Mouse (Mus musculus) G1E (cell line): ENCODE results near the gene Fyb. TPM values are rescaled to one million over a fixed set of nuclear protein-coding genes. Genes with fewer than 3 reads are reported as not detected.

Experiments used
- ATAC-seq: 2 replicates; pipeline ENCODE4 v1.8.0; 2016; ENCODE audit warnings: mild to moderate bottlenecking; ENCODE audit not compliant: insufficient number of reproducible peaks, poor library complexity, low FRiP score, severe bottlenecking; ENCODE audit errors: extremely low read depth
- DNase-seq: peaks from one replicate; pipeline ENCODE4 v3.0.0; 2012; ENCODE audit warnings: low spot score
- H3K27me3 ChIP-seq: 2 replicates; pipeline ENCODE4 v1.6.1; 2012; ENCODE audit warnings: mild to moderate bottlenecking, low read length, inconsistent platforms; ENCODE audit not compliant: insufficient read depth
- H3K36me3 ChIP-seq: replicated peaks from 2 replicates; pipeline ENCODE3; 2012; ENCODE audit warnings: mild to moderate bottlenecking, inconsistent platforms
- H3K4me1 ChIP-seq: 2 replicates; pipeline ENCODE4 v1.6.1; 2012; ENCODE audit warnings: low read depth, low read length, inconsistent platforms, mixed read lengths; ENCODE audit not compliant: insufficient read depth
- H3K4me3 ChIP-seq: 2 replicates; pipeline ENCODE4 v1.5.1; 2012; ENCODE audit warnings: low read depth, mild to moderate bottlenecking, inconsistent platforms, low read length, moderate library complexity, mixed read lengths
- H3K9me3 ChIP-seq: replicated peaks from 2 replicates; pipeline ENCODE4 v1.6.1; 2012; ENCODE audit warnings: inconsistent platforms
- CTCF ChIP-seq: IDR thresholded peaks from 2 replicates; pipeline ENCODE4 v1.5.1; 2012; ENCODE audit warnings: low read depth, low read length, inconsistent platforms, mixed read lengths
- GATA1 ChIP-seq: IDR thresholded peaks from 2 replicates; pipeline ENCODE4 v1.6.1; 2012; ENCODE audit warnings: borderline replicate concordance, low read length, inconsistent platforms, mixed read lengths
- GATA2 ChIP-seq: IDR thresholded peaks from 2 replicates; pipeline ENCODE4 v1.6.1; 2012; ENCODE audit warnings: low read depth, low read length, inconsistent platforms, borderline replicate concordance
- POLR2AphosphoS5 ChIP-seq: IDR thresholded peaks from 2 replicates; pipeline ENCODE4 v1.6.1; 2012; ENCODE audit warnings: low read depth, low read length, inconsistent platforms; ENCODE audit not compliant: insufficient replicate concordance
- TAL1 ChIP-seq: conservative IDR thresholded peaks from 2 replicates; pipeline ENCODE4 v1.6.1; 2012; ENCODE audit warnings: low read depth, low read length, inconsistent platforms, mixed read lengths
- polyA plus RNA-seq: library from polyadenylated mRNA; stranded (reverse); fragments of >175 nt; gene quantifications from 2 replicates; pipeline ENCODE4 v1.2.3, GENCODE M21; 2012
- total RNA-seq, 2 experiments: library from RNA; stranded (forward) in 1 of 2; stranded (reverse) in 1 of 2; fragments of 200-1000 nt in 1 of 2; fragments of >200 nt in 1 of 2; fragmentation: Nextera tagmentation in 1 of 2; gene quantifications; 2 replicates each; pipeline ENCODE4 v1.2.3; 2014 to 2017

Fyb gene
- total and polyA plus RNA-seq, 3 experiments: 126 to 1,103 (median 317) TPM

- no peaks in the 10 kb centered on the region for H3K9me3 ChIP-seq
- H3K27me3 ChIP-seq: no peaks in the 10 kb centered on the region
- TF ChIP-seq CTCF (no peak), POLR2AphosphoS5 (no peak)
- peaks cover 10% of the 10 kb centered on the region for H3K36me3 ChIP-seq
- H3K4me3 ChIP-seq: peak overlapping the region; percentile 97
- DNase-seq (peak; percentile 46), ATAC-seq (no peak)
- H3K4me1 ChIP-seq: peaks cover 55% of the 10 kb centered on the region
Observed at GRCm38 (mm10) chr15:6708526-6709441, 186.1 kb downstream of the Fyb start.

GRCm38 (mm10) chr15:6709618-6710017 lies 187.0 kb downstream of the Fyb start:
- no peaks in the 10 kb centered on the region for H3K27me3 ChIP-seq
- ATAC-seq (no peak), DNase-seq (no peak)
- no peak for TF ChIP-seq POLR2AphosphoS5
- no peak for TF ChIP-seq GATA1
- TF ChIP-seq GATA2: no peak
- no peak for TF ChIP-seq CTCF
- no peak for TF ChIP-seq TAL1
- H3K36me3 ChIP-seq: peaks cover 10% of the 10 kb centered on the region
- H3K9me3 ChIP-seq: no peaks in the 10 kb centered on the region
- peaks cover 59% of the 10 kb centered on the region for H3K4me1 ChIP-seq
- peak overlapping the region; percentile 97 for H3K4me3 ChIP-seq

- ATAC-seq: no peak
- Histone ChIP-seq H3K4me3 (no peak overlapping the region), H3K27me3 (no peaks in the 10 kb centered on the region), H3K4me1 (peaks cover 66% of the 10 kb centered on the region), H3K36me3 (peaks cover 17% of the 10 kb centered on the region), H3K9me3 (no peaks in the 10 kb centered on the region)
- no peak for DNase-seq
- no peak for TF ChIP-seq POLR2AphosphoS5
- TF ChIP-seq CTCF: no peak
- TF ChIP-seq GATA1: no peak
- TF ChIP-seq TAL1: no peak
- no peak for TF ChIP-seq GATA2
Observed at GRCm38 (mm10) chr15:6710341-6710740, 187.7 kb downstream of the Fyb start.

- peaks cover 17% of the 10 kb centered on the region for H3K36me3 ChIP-seq
- no peaks in the 10 kb centered on the region for H3K9me3 ChIP-seq
- H3K4me3 ChIP-seq: no peak overlapping the region
- H3K27me3 ChIP-seq: no peaks in the 10 kb centered on the region
- DNase-seq (no peak), ATAC-seq (no peak)
- TF ChIP-seq GATA1 (no peak), CTCF (no peak), TAL1 (no peak), POLR2AphosphoS5 (no peak), GATA2 (no peak)
- peaks cover 60% of the 10 kb centered on the region for H3K4me1 ChIP-seq
Observed at GRCm38 (mm10) chr15:6711226-6711625, 188.6 kb downstream of the Fyb start.

Other genes with a start within 250 kb of the Fyb start
- gene Dab2, start 223.1 kb upstream of the Fyb start, total RNA-seq (2014; fragmentation: Nextera tagmentation): not detected in 2 replicates
- gene Dab2, start 223.1 kb upstream of the Fyb start, total RNA-seq (2017): 0.38 and 0.70 TPM in 2 replicates
- not detected in 2 replicates for gene Dab2, start 223.1 kb upstream of the Fyb start, polyA plus RNA-seq
- gene C9, start 77.5 kb upstream of the Fyb start, total RNA-seq (2014; fragmentation: Nextera tagmentation): not detected in 2 replicates
- not detected in 2 replicates for gene C9, start 77.5 kb upstream of the Fyb start, total RNA-seq (2017)
- not detected in 2 replicates for gene C9, start 77.5 kb upstream of the Fyb start, polyA plus RNA-seq
- gene Rictor, start 185.5 kb downstream of the Fyb start, total RNA-seq (2014; fragmentation: Nextera tagmentation): 75.4 and 92.6 TPM in 2 replicates
- 53.6 and 61.5 TPM in 2 replicates for gene Rictor, start 185.5 kb downstream of the Fyb start, total RNA-seq (2017)
- gene Rictor, start 185.5 kb downstream of the Fyb start, polyA plus RNA-seq: 0.32 and 0.75 TPM in 2 replicates